Mouse (Mus musculus) bone marrow macrophage, adult 2 months (primary cell): ENCODE results near the gene Pou2f1.

Experiments
- CTCF ChIP-seq: IDR thresholded peaks from 2 replicates; pipeline ENCODE4 v1.5.1; 2012; ENCODE audit warnings: low read depth, mild to moderate bottlenecking, low read length, moderate library complexity
- POLR2A ChIP-seq: IDR thresholded peaks from 2 replicates; pipeline ENCODE4 v1.6.1; 2012; ENCODE audit warnings: mild to moderate bottlenecking, low read depth, low read length, borderline replicate concordance

GRCm38 (mm10) chr1:165853131-165853721 is 149.3 kb downstream of the Pou2f1 start:
- TF ChIP-seq CTCF (no peak), POLR2A (no peak)
